15 mouse cellular contexts compared by ENCODE assay signal in the genomic region with DNA sequence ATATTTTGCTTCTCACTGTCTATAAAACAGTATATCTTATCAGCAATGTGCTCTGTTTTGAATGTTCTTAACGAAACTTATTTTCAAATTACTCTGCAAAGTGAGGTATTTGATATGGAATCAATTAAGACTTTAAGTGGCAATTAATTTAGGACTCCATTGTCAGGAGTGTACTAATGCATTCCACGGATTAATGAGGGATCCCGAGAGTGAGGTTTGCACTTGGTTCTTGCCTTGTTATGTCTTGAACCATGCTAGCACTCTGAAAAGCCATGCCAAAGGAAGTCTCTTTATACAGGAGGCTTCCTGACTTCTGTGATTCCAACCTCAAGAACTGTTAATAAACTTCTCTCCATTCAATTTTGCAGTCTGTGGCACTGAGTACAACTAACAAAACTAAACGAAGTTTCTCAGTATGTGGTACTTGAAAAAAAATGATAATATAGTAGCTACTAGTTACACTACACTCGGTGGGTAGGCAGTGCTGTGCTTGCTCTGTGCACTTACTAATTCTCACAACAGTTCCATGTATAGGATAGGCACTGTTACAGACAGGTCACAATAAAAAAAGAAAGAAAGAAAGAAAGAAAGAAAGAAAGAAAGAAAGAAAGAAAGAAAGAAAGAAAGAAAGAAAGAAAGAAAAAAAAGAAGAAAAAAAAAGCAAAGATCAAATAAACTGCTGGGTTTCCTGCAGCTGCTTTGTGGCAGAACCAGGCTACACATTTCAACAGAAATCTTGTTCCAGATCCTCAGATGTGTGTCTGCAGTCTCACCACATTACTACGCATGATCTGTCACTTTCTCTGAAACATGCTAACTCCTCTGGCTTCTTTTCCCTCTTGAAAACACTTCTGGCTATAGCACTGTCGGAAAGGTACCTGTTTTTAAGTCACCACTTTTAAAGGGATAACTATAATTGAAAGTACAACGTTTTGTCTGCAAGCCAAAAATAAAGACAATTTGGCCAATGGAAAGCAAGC. TPM values are rescaled to one million over a fixed set of nuclear protein-coding genes. Genes with fewer than 3 reads are reported as not detected.
"Had no signal": no experiment of that assay in that cellular context is flagged by ENCODE, and none has a peak within 500 bp of the region (broad histone marks: within the 10 kb centered on the region; RNA-seq: fewer than 3 reads in every experiment).

No protein-coding gene starts in this region.

- H3K27ac ChIP-seq: kidney, postnatal 0 days; limb, embryonic 12.5 days; liver, embryonic 13.5 days; midbrain, embryonic 12.5 days; neural tube, embryonic 15.5 days had no signal

- H3K4me1 ChIP-seq: limb, embryonic 12.5 days; liver, embryonic 13.5 days; midbrain, embryonic 12.5 days had no signal

- H3K9me3 ChIP-seq: limb, embryonic 12.5 days; liver, embryonic 13.5 days; midbrain, embryonic 12.5 days; neural tube, embryonic 15.5 days had no signal

- H3K27me3 ChIP-seq: limb, embryonic 12.5 days; liver, embryonic 13.5 days; midbrain, embryonic 12.5 days; neural tube, embryonic 15.5 days had no signal

- H3K36me3 ChIP-seq: limb, embryonic 12.5 days; liver, embryonic 13.5 days; midbrain, embryonic 12.5 days; neural tube, embryonic 15.5 days had no signal

- H3K4me2 ChIP-seq: limb, embryonic 12.5 days; liver, embryonic 13.5 days; midbrain, embryonic 12.5 days; neural tube, embryonic 15.5 days had no signal

- H3K9ac ChIP-seq: limb, embryonic 12.5 days; liver, embryonic 13.5 days; liver, postnatal 0 days; midbrain, embryonic 12.5 days; neural tube, embryonic 15.5 days had no signal

- ATAC-seq: liver, postnatal 0 days had no signal

- H3K4me3 ChIP-seq: limb, embryonic 12.5 days; liver, embryonic 13.5 days; midbrain, embryonic 12.5 days; myocyte; neural tube, embryonic 15.5 days had no signal

- DNase-seq: kidney, adult 8-10 months; kidney, postnatal 36 days; layer of hippocampus, adult 9-11 months; liver; liver, embryonic 13.5 days; liver, postnatal 0 days; right cerebral cortex, postnatal 4 days; spleen, adult 18-20 months; thymus, adult 2 months; thymus, postnatal 36 days had no signal

RNA-seq across cellular contexts. Expression of a gene that starts 36.1 kb away (rescaled TPM):
- polyA plus RNA-seq: myocyte had no signal
